Mouse (Mus musculus) CD4-positive, CD25-positive, alpha-beta regulatory T cell, adult 2 months (primary cell): ENCODE measurements at regions not wholly inside any gene's neighbourhood (a gene's known extent, or its start where the extent isn't known, plus 50 kb on each side); places are given as distances from the start of the nearest gene placed in this dataset.

Source experiments
- DNase-seq: peaks from one replicate; pipeline ENCODE4 v3.0.0-alpha.2; 2012; ENCODE audit warnings: low read depth, low spot score

- no peak for DNase-seq
Observed at GRCm38 (mm10) chr17:44419405-44419729, 231.0 kb downstream of the Clic5 start.

- DNase-seq, result no peak
Observed at GRCm38 (mm10) chr17:44420098-44421070, 232.0 kb downstream of the Clic5 start.

- DNase-seq, result no peak
Observed at GRCm38 (mm10) chr17:44422161-44422560, 233.8 kb downstream of the Clic5 start.

GRCm38 (mm10) chr17:44422865-44423264 is 234.5 kb downstream of the Clic5 start:
- DNase-seq, result no peak

GRCm38 (mm10) chr17:44423471-44423985 is 235.1 kb downstream of the Clic5 start:
- no peak for DNase-seq

- no peak for DNase-seq
Observed at GRCm38 (mm10) chr17:44432524-44433295, 244.3 kb downstream of the Clic5 start.

GRCm38 (mm10) chr17:44433296-44433653 is 244.9 kb downstream of the Clic5 start:
- no peak for DNase-seq

- no peak for DNase-seq
Observed at GRCm38 (mm10) chr17:44436536-44437043, 248.2 kb downstream of the Clic5 start.

- no peak for DNase-seq
Observed at GRCm38 (mm10) chr17:44438526-44438925, 250.1 kb downstream of the Clic5 start.

- no peak for DNase-seq
Observed at GRCm38 (mm10) chr17:44443460-44443859, 255.1 kb downstream of the Clic5 start.

GRCm38 (mm10) chr17:44445361-44445760 is 257.0 kb downstream of the Clic5 start:
- DNase-seq, result no peak
